Mouse (Mus musculus): ENCODE results near the gene Parg. TPM values are rescaled to one million over a fixed set of nuclear protein-coding genes. Genes with fewer than 3 reads are reported as not detected.

Parg gene
- polyA plus RNA-seq (2016; fragmentation: Nextera tagmentation; extraction: Ambion mirVana), result 47.5 and 51.2 TPM in 2 replicates

GRCm38 (mm10) chr14:32201791-32202451 lies at the start of gene Parg, which contains the start of gene Timm23:
Gene Parg, plus strand, starts transcription at chr14:32201949.
Gene Timm23, minus strand, starts transcription at chr14:32201898.
- WGBS, result under 1% methylated on average over 77 of the region's 77 CpGs

GRCm38 (mm10) chr14:32152243-32152965 lies 49.3 kb upstream of the Parg start:
- Histone ChIP-seq H3K27me3 (replicated peaks; ENCODE audit: low read depth, poor library complexity, severe bottlenecking) (no peaks in the 10 kb centered on the region), H3K4me1 (no peaks in the 10 kb centered on the region), H3K9me3 (no peaks in the 10 kb centered on the region), H3K36me3 (replicated peaks) (no peaks in the 10 kb centered on the region), H3K4me3 (no peak overlapping the region), H3K27ac (replicated peaks) (no peak overlapping the region)
- no peak for DNase-seq (ENCODE audit: low spot score)
- 89% methylated on average over 18 of the region's 18 CpGs for WGBS

More at GRCm38 (mm10) chr14:32201791-32202451, at the start of gene Parg, which contains the start of gene Timm23:
- peaks cover 35% of the 10 kb centered on the region for H3K36me3 ChIP-seq (replicated peaks)
- peaks cover 25% of the 10 kb centered on the region for H3K4me1 ChIP-seq
- peak within 1 kb of the TSS; percentile 90 for H3K27ac ChIP-seq (replicated peaks)
- no peaks in the 10 kb centered on the region for H3K27me3 ChIP-seq (replicated peaks; ENCODE audit: low read depth, poor library complexity, severe bottlenecking)
- peak; percentile 92 for DNase-seq (ENCODE audit: low spot score)
- H3K9me3 ChIP-seq, result 0 out of 2 replicates have a peak, but pooled peaks cover 2% of the 10 kb centered on the region
- peak within 1 kb of the TSS; percentile 99 for H3K4me3 ChIP-seq

- Histone ChIP-seq H3K9me3 (no peaks in the 10 kb centered on the region), H3K27me3 (replicated peaks; ENCODE audit: low read depth, poor library complexity, severe bottlenecking) (no peaks in the 10 kb centered on the region), H3K36me3 (replicated peaks) (no peaks in the 10 kb centered on the region), H3K4me1 (no peaks in the 10 kb centered on the region), H3K27ac (replicated peaks) (no peak overlapping the region), H3K4me3 (no peak overlapping the region)
- DNase-seq (ENCODE audit: low spot score), result no peak
- WGBS, result 99% methylated on average over 2 of the region's 2 CpGs
Measured at GRCm38 (mm10) chr14:32153156-32153555, 48.6 kb upstream of the Parg start.

DNA sequence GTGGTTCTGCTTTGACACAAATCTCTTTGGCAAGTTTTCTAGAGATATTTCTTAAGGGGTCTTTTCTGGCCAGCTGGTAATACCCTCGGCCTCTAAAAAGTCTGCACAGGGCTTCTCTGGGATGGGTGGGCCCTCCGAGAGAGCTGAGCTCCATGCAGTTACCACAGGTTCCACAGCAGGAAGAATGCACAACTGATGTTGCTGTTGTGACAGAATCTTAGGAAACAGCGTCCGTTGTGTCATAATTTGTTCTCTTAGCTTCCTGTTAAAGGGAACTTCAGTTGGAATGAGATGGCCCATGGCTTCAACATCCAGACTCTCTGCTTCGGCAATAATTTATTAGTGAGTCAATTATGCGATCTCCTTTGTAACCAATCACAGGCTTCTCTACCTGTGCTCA lies 47.0 kb upstream of the Parg start:
- Histone ChIP-seq H3K9me3 (no peaks in the 10 kb centered on the region), H3K4me1 (peaks cover 5% of the 10 kb centered on the region; the same call in 1 of the 2 replicates), H3K36me3 (replicated peaks) (no peaks in the 10 kb centered on the region), H3K4me3 (no peak overlapping the region), H3K27me3 (replicated peaks; ENCODE audit: low read depth, poor library complexity, severe bottlenecking) (no peaks in the 10 kb centered on the region), H3K27ac (replicated peaks) (no peak overlapping the region)
- no peak for DNase-seq (ENCODE audit: low spot score)
- 90% methylated on average over 6 of the region's 6 CpGs for WGBS

GRCm38 (mm10) chr14:32159150-32159670 lies 42.5 kb upstream of the Parg start:
- no peaks in the 10 kb centered on the region for H3K27me3 ChIP-seq (replicated peaks; ENCODE audit: low read depth, poor library complexity, severe bottlenecking)
- peaks cover 21% of the 10 kb centered on the region for H3K4me1 ChIP-seq
- WGBS, result 36% methylated on average over 4 of the region's 4 CpGs
- H3K4me3 ChIP-seq, result peak overlapping the region; percentile 92
- DNase-seq (ENCODE audit: low spot score), result no peak
- no peaks in the 10 kb centered on the region for H3K36me3 ChIP-seq (replicated peaks)
- no peaks in the 10 kb centered on the region for H3K9me3 ChIP-seq
- H3K27ac ChIP-seq (replicated peaks), result peak overlapping the region; percentile 92

DNA sequence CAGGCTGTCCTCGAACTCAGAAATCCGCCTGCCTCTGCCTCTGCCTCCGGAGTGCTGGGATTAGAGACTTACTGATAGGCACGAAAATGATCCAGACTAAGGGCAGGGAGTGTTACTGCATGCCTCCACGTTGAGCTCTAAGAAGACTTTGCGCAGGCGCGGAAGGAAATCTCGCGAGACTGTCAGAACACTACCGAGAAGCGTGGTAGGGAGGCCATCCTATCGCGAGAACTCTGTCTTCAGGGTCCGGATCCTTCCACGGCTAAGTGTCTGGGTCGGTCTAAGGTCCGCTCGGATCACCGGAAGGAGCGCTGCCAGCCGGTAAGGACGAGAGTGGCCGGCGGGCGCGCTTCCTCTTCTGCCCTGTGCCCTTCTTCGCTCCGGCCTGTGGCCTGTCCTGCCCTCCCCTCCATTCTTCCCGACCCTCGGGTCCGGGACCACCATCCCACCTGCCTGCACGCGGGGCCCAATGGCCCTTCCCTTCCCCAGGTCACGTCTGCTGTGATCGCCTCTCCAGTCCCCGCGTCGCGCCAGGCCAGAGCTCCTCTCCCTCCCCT lies 42.0 kb upstream of the Parg start, which contains the start of gene Ncoa4:
Gene Ncoa4 (plus strand): TSS at position 176 of the 557 bp plus-strand sequence.
- Histone ChIP-seq H3K4me1 (peaks cover 26% of the 10 kb centered on the region), H3K36me3 (replicated peaks) (no peaks in the 10 kb centered on the region), H3K4me3 (peak within 1 kb of the TSS; percentile 92), H3K27me3 (replicated peaks; ENCODE audit: low read depth, poor library complexity, severe bottlenecking) (no peaks in the 10 kb centered on the region), H3K9me3 (no peaks in the 10 kb centered on the region), H3K27ac (replicated peaks) (peak within 1 kb of the TSS; percentile 92)
- WGBS, result under 1% methylated on average over 40 of the region's 40 CpGs
- DNase-seq (ENCODE audit: low spot score), result peak; percentile 97

DNA sequence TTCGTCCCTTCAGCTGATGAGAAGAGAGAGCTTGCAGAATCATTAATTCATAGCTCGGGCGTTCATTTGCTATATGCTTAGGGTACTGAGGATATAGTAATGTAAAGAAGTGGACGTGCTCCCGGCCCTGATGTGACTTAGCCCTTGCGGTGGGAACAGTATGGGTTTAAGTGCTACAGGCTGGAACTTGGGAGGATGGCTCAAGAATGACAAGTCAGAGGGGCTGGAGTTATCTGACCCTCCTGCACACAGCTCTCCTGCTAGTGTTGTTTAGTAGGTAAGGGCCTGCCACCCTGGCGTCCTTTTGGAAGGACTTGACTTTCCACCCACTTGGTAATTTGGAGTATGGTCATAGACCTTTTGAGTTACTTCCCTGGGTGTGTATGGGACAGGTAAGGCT lies 41.2 kb upstream of the Parg start:
- no peaks in the 10 kb centered on the region for H3K27me3 ChIP-seq (replicated peaks; ENCODE audit: low read depth, poor library complexity, severe bottlenecking)
- H3K27ac ChIP-seq (replicated peaks), result peak overlapping the region; percentile 92
- peak; percentile 9 for DNase-seq (ENCODE audit: low spot score)
- H3K36me3 ChIP-seq (replicated peaks), result no peaks in the 10 kb centered on the region
- no peaks in the 10 kb centered on the region for H3K9me3 ChIP-seq
- peak overlapping the region; percentile 92 for H3K4me3 ChIP-seq
- peaks cover 34% of the 10 kb centered on the region for H3K4me1 ChIP-seq
- WGBS, result 39% methylated on average over 7 of the region's 7 CpGs

DNA sequence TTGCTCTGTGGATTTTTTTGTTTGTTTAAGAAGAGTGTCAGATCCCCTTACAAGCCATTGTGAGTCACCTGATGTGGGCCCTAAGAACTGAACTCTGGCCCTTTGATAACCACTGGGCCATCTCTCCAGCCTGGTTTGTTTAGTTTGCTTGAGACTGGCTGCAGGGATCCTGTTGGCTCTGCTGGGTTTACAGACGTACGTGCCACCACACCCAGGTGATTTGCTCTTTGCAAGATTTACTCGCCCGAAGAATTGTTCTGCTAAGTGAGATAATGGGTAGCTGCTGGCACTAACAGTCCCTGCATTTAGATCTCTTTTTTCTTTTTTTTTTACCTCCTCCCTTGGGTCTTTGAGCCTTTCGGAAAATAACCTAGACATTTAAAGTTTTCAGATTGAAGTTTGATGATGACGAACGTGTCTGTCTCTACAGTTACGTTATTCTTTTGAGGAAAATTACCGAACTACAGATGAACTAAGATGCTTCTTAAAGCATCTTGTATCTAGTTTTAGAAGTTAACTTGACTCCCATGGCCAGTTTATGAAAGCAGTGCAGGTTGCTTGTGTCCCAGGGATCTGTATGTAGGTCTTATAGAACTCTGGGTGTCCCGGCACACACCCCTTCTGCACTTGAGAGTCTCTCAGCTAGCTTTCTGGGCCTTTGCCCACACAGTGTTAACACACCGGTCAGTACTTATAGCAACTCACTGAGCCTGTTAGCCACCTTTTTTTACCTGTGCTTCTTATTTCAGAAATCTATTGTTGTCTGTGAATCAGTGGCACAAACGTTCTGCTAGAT lies 40.5 kb upstream of the Parg start:
- H3K9me3 ChIP-seq, result no peaks in the 10 kb centered on the region
- H3K27me3 ChIP-seq (replicated peaks; ENCODE audit: low read depth, poor library complexity, severe bottlenecking), result no peaks in the 10 kb centered on the region
- WGBS, result 87% methylated on average over 12 of the region's 12 CpGs
- 0 out of 2 replicates have a peak overlapping the region, but pooled peaks have one; percentile 92 for H3K27ac ChIP-seq (replicated peaks)
- peak overlapping the region; percentile 92 for H3K4me3 ChIP-seq
- no peaks in the 10 kb centered on the region for H3K36me3 ChIP-seq (replicated peaks)
- DNase-seq (ENCODE audit: low spot score), result no peak
- H3K4me1 ChIP-seq, result peaks cover 39% of the 10 kb centered on the region

GRCm38 (mm10) chr14:32162231-32162630 lies 39.5 kb upstream of the Parg start:
- H3K4me1 ChIP-seq, result peaks cover 39% of the 10 kb centered on the region
- H3K36me3 ChIP-seq (replicated peaks), result no peaks in the 10 kb centered on the region
- no peak for DNase-seq (ENCODE audit: low spot score)
- WGBS, result 94% methylated on average over 5 of the region's 5 CpGs
- no peak overlapping the region for H3K27ac ChIP-seq (replicated peaks)
- H3K4me3 ChIP-seq, result no peak overlapping the region
- no peaks in the 10 kb centered on the region for H3K27me3 ChIP-seq (replicated peaks; ENCODE audit: low read depth, poor library complexity, severe bottlenecking)
- H3K9me3 ChIP-seq, result no peaks in the 10 kb centered on the region

- Histone ChIP-seq H3K36me3 (replicated peaks) (no peaks in the 10 kb centered on the region), H3K4me1 (peaks cover 39% of the 10 kb centered on the region), H3K9me3 (no peaks in the 10 kb centered on the region), H3K4me3 (no peak overlapping the region), H3K27me3 (replicated peaks; ENCODE audit: low read depth, poor library complexity, severe bottlenecking) (no peaks in the 10 kb centered on the region), H3K27ac (replicated peaks) (no peak overlapping the region)
- WGBS, result 92% methylated on average over 11 of the region's 11 CpGs
- no peak for DNase-seq (ENCODE audit: low spot score)
Measured at GRCm38 (mm10) chr14:32163203-32163888, 38.4 kb upstream of the Parg start.

DNA sequence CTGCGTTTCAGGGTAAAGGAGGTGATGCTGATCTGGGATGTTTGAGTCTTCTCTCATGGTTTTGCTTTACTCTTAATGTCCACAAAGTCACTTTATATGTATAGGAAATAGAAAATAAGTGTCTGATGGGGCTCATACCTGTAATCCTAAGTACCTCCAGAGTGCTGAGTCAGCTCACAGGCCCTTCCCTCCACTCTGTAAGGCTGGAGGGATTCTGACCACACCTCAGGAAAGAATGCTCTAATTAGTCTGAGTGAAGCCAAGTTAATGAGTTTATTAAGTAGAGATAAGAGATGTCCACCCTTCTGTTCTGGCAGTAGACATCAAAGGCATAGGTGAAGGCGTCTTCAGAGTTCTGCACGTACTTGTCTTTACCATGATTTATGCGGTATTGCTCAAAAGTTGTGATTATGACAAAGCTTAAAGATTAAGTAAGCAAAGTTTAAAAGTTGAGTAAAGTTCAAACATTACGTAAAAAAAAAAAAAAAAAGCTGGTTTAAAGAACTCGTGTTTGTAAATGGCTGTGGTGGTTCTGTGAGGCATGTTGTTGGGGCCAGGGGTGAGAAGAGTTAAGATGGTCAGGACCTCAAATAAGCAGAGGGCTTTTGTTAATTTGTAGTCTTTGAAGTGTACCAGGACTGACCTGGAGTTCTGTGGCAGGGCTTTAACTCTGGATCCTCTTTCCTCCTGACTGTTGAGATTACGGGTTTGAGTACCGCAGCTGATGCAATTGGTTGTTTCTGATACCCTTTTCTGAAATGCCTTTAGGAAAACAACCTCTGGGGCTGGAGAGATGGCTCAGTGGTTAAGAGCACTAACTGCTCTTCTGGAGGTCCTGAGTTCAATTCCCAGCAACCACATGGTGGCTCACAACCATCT lies 37.3 kb upstream of the Parg start:
- Histone ChIP-seq H3K9me3 (no peaks in the 10 kb centered on the region), H3K36me3 (replicated peaks) (no peaks in the 10 kb centered on the region), H3K27me3 (replicated peaks; ENCODE audit: low read depth, poor library complexity, severe bottlenecking) (no peaks in the 10 kb centered on the region), H3K4me3 (no peak overlapping the region), H3K27ac (replicated peaks) (no peak overlapping the region), H3K4me1 (peaks cover 34% of the 10 kb centered on the region)
- no peak for DNase-seq (ENCODE audit: low spot score)
- WGBS, result 82% methylated on average over 8 of the region's 8 CpGs
